8 mouse cellular contexts compared by ENCODE assay signal in genomic region chr11:117780199-117780515, GRCm38 (mm10). TPM values are rescaled to one million over a fixed set of nuclear protein-coding genes. Genes with fewer than 3 reads are reported as not detected.
A peak's percentile ranks its signal among the peaks of the same experiment; 100 is the strongest.
DNase-seq lines count a peak whose midpoint lies in the region; ATAC-seq and TF ChIP-seq lines count a peak whose summit lies in the region.

No protein-coding gene starts in this region.

- DNase-seq in heart, postnatal 25 days (ENCODE audit: low spot score), result no peak
- peak; percentile 26 for DNase-seq in gonadal fat pad, adult 2 months (ENCODE audit: low read depth)
- no peak for DNase-seq in retina, postnatal 1 day
- no peak for DNase-seq in adrenal gland, postnatal 10 days
- no peak for DNase-seq in adrenal gland, postnatal 4 days (ENCODE audit: low spot score in 2 of 2)

- H3K9me3 ChIP-seq in heart, embryonic 11.5 days (replicated peaks; ENCODE audit: control insufficient read depth, low read length), result no peaks in the 10 kb centered on the region
- H3K9me3 ChIP-seq in ES-Bruce4 (replicated peaks; ENCODE audit: control insufficient read depth, insufficient read depth, low read length, poor library complexity, severe bottlenecking), result no peaks in the 10 kb centered on the region

- H3K79me2 ChIP-seq in macrophage (ENCODE audit: inconsistent target), result no peaks in the 10 kb centered on the region

- no peak for TF ChIP-seq POLR2A in ES-Bruce4 (IDR thresholded peaks at IDR 0.05; ENCODE audit: insufficient read depth, low read length)

- 0 out of 2 replicates have a peak, but pooled peaks have one; percentile 0 for ATAC-seq in heart, embryonic 11.5 days (replicated peaks; ENCODE audit: insufficient number of reproducible peaks, low FRiP score, low TSS enrichment)

- H3K4me2 ChIP-seq in heart, embryonic 11.5 days, result peak overlapping the region; percentile 99

- H3K27me3 ChIP-seq in heart, embryonic 11.5 days (ENCODE audit: control insufficient read depth, insufficient read depth, low read length), result peaks cover 17% of the 10 kb centered on the region
- H3K27me3 ChIP-seq in ES-Bruce4 (ENCODE audit: control insufficient read depth, insufficient read depth, low read length, poor library complexity, severe bottlenecking), result no peaks in the 10 kb centered on the region

- H3K27ac ChIP-seq in heart, embryonic 11.5 days (ENCODE audit: low read depth, low read length), result peak overlapping the region; percentile 96
- no peak overlapping the region for H3K27ac ChIP-seq in ES-Bruce4 (ENCODE audit: insufficient read depth, low read length)
- H3K27ac ChIP-seq in macrophage, result peak overlapping the region; percentile 98

- H3K9ac ChIP-seq in heart, embryonic 11.5 days (ENCODE audit: low read depth, low read length), result peak overlapping the region; percentile 74
- H3K9ac ChIP-seq in ES-Bruce4 (ENCODE audit: low read depth, poor library complexity, severe bottlenecking), result peak overlapping the region; percentile 57

- H3K36me3 ChIP-seq in heart, embryonic 11.5 days (ENCODE audit: control insufficient read depth, insufficient read depth, low read length), result peaks cover 11% of the 10 kb centered on the region
- H3K36me3 ChIP-seq in ES-Bruce4 (ENCODE audit: control insufficient read depth, insufficient read depth, low read length, poor library complexity, severe bottlenecking) (no peaks in the 10 kb centered on the region), macrophage (ENCODE audit: inconsistent target) (no peaks in the 10 kb centered on the region; the same call in 1 of the 2 replicates)

- TF ChIP-seq EP300 in ES-Bruce4 (IDR thresholded peaks at IDR 0.05; ENCODE audit: insufficient read depth, low read depth, low read length), result no peak

- intact Hi-C loops in heart, postnatal 25 days (cut with DNase I), result no loop called here

- H3K4me3 ChIP-seq in heart, embryonic 11.5 days (ENCODE audit: low read depth, low read length), result peak overlapping the region; percentile 52
- H3K4me3 ChIP-seq in ES-Bruce4 (ENCODE audit: low read depth, low read length) (peak overlapping the region; percentile 80), macrophage (ENCODE audit: inconsistent target) (peak overlapping the region; percentile 44)

- peaks cover 46% of the 10 kb centered on the region for H3K4me1 ChIP-seq in heart, embryonic 11.5 days (ENCODE audit: control insufficient read depth, insufficient read depth, low read length)
- H3K4me1 ChIP-seq in ES-Bruce4 (ENCODE audit: control insufficient read depth, insufficient read depth, low read length), result peaks cover 4% of the 10 kb centered on the region

- WGBS in heart, embryonic 11.5 days (ENCODE audit: insufficient replicate concordance), result 0% methylated on average over 17 of the region's 17 CpGs
- WGBS in macrophage (ENCODE audit: missing documents), result under 1% methylated on average over 17 of the region's 17 CpGs

- TF ChIP-seq CTCF in ES-Bruce4 (IDR thresholded peaks at IDR 0.05; ENCODE audit: low read depth, low read length), result no peak

RNA-seq across cellular contexts. Expression of gene Tmc8, which starts 1.7 kb away (rescaled TPM):
- polyA plus RNA-seq in heart, embryonic 11.5 days (2014; fragmentation: Nextera tagmentation; extraction: Ambion mirVana), result 4.4 and 4.5 TPM in 2 replicates
- total RNA-seq in heart, postnatal 25 days (2021), result 1 to 10 TPM; 2.9 to 3.4 TPM
- polyA plus RNA-seq in ES-Bruce4 (2011; ENCODE audit: insufficient read depth, insufficient read length, low read depth, missing spikeins) (3.1 and 5.3 TPM in 2 replicates), macrophage (2018) (3.2 to 4.9 TPM (median 4.8 TPM) in 3 replicates)
- 4.9 and 5.8 TPM in 2 replicates for polyA plus RNA-seq in gonadal fat pad, adult 2 months (2012; rRNA removed)
- 10 to 100 TPM in 3 of 26 experiments, 1 to 10 TPM in 21, under 1 TPM in 2; 0.33 to 13.2 (median 2.9) TPM for total RNA-seq in macrophage (2018; cell fraction: chromatin; rRNA removed)
- 1 to 10 TPM in 21 of 26 experiments, under 1 TPM in 5; 0.47 to 7.0 (median 2.4) TPM for total RNA-seq in macrophage (2018; cell fraction: cytosol; rRNA removed)
- 10 to 100 TPM in 3 of 26 experiments, 1 to 10 TPM in 20, under 1 TPM in 3; 0.82 to 13.0 (median 3.1) TPM for total RNA-seq in macrophage (2018; cell fraction: nucleus; rRNA removed)
- total RNA-seq in adrenal gland, postnatal 10 days (2021), result 1 to 10 TPM; 4.8 to 8.3 TPM
- total RNA-seq in adrenal gland, postnatal 4 days (2021), result 1 to 10 TPM; 7.1 to 7.6 TPM

RNA-seq across cellular contexts. Expression of gene Tmc6, which starts 1.8 kb away (rescaled TPM):
- 23.8 and 26.2 TPM in 2 replicates for polyA plus RNA-seq in heart, embryonic 11.5 days (2014; fragmentation: Nextera tagmentation; extraction: Ambion mirVana)
- total RNA-seq in heart, postnatal 25 days (2021), result 10 to 100 TPM; 14.4 to 18.8 TPM
- polyA plus RNA-seq in ES-Bruce4 (2011; ENCODE audit: insufficient read depth, insufficient read length, low read depth, missing spikeins) (12.3 and 16.4 TPM in 2 replicates), macrophage (2018) (11.1 to 22.1 TPM (median 17.9 TPM) in 3 replicates)
- 42.5 and 49.8 TPM in 2 replicates for polyA plus RNA-seq in gonadal fat pad, adult 2 months (2012; rRNA removed)
- total RNA-seq in macrophage (2018; cell fraction: chromatin; rRNA removed), result 10 to 100 TPM in 24 of 26 experiments, 1 to 10 TPM in 2; 8.5 to 80.6 (median 27.5) TPM
- total RNA-seq in macrophage (2018; cell fraction: cytosol; rRNA removed), result 10 to 100 TPM in 14 of 26 experiments, 1 to 10 TPM in 12; 4.6 to 23.6 (median 10.7) TPM
- 10 to 100 TPM in 20 of 26 experiments, 1 to 10 TPM in 6; 8.2 to 54.5 (median 17.3) TPM for total RNA-seq in macrophage (2018; cell fraction: nucleus; rRNA removed)
- total RNA-seq in adrenal gland, postnatal 10 days (2021), result 10 to 100 TPM; 35.5 to 53.2 TPM
- total RNA-seq in adrenal gland, postnatal 4 days (2021), result 10 to 100 TPM; 49.7 to 55.0 TPM

RNA-seq across cellular contexts. Expression of gene 6030468B19Rik, which starts 17.3 kb away (rescaled TPM):
- 3.2 and 3.9 TPM in 2 replicates for polyA plus RNA-seq in heart, embryonic 11.5 days (2014; fragmentation: Nextera tagmentation; extraction: Ambion mirVana)
- not detected for total RNA-seq in heart, postnatal 25 days (2021)
- polyA plus RNA-seq in ES-Bruce4 (2011; ENCODE audit: insufficient read depth, insufficient read length, low read depth, missing spikeins) (not detected in 2 replicates), macrophage (2018) (not detected in 3 replicates)
- polyA plus RNA-seq in gonadal fat pad, adult 2 months (2012; rRNA removed), result not detected in 2 replicates
- not detected for total RNA-seq in macrophage (2018; cell fraction: chromatin; rRNA removed)
- total RNA-seq in macrophage (2018; cell fraction: cytosol; rRNA removed), result not detected
- not detected for total RNA-seq in macrophage (2018; cell fraction: nucleus; rRNA removed)
- under 1 TPM; 0.42 to 0.45 TPM for total RNA-seq in adrenal gland, postnatal 10 days (2021)
- total RNA-seq in adrenal gland, postnatal 4 days (2021), result 1 to 10 TPM in 1 of 2 experiments, under 1 TPM in 1; 0.87 to 1.7 TPM

RNA-seq across cellular contexts. Expression of gene Gm20708, which starts 29.3 kb away (rescaled TPM):
- 0.34 and 0.62 TPM in 2 replicates for polyA plus RNA-seq in heart, embryonic 11.5 days (2014; fragmentation: Nextera tagmentation; extraction: Ambion mirVana)
- 1 to 10 TPM in 1 of 2 experiments, under 1 TPM in 1; 0.36 to 1.2 TPM for total RNA-seq in heart, postnatal 25 days (2021)
- polyA plus RNA-seq in ES-Bruce4 (2011; ENCODE audit: insufficient read depth, insufficient read length, low read depth, missing spikeins), result 1.4 and 2.1 TPM in 2 replicates
- 0.15 TPM in 1 of 2 replicates, not detected in the other for polyA plus RNA-seq in gonadal fat pad, adult 2 months (2012; rRNA removed)
- total RNA-seq in macrophage (2018; cell fraction: chromatin; rRNA removed), result 10 to 100 TPM in 20 of 26 experiments, 1 to 10 TPM in 6; 2.7 to 18.9 (median 12.5) TPM
- 1 to 10 TPM in 15 of 26 experiments, under 1 TPM in 11; 0.44 to 2.5 (median 1.1) TPM for total RNA-seq in macrophage (2018; cell fraction: cytosol; rRNA removed)
- 10 to 100 TPM in 5 of 26 experiments, 1 to 10 TPM in 21; 1.1 to 15.8 (median 6.8) TPM for total RNA-seq in macrophage (2018; cell fraction: nucleus; rRNA removed)
- polyA plus RNA-seq in macrophage (2018), result 0.79 to 1.5 TPM (median 1.5 TPM) in 3 replicates
- under 1 TPM; 0.57 to 0.58 TPM for total RNA-seq in adrenal gland, postnatal 10 days (2021)
- 1 to 10 TPM; 2.1 to 3.0 TPM for total RNA-seq in adrenal gland, postnatal 4 days (2021)

RNA-seq across cellular contexts. Expression of gene Syngr2, which starts 29.3 kb away (rescaled TPM):
- polyA plus RNA-seq in heart, embryonic 11.5 days (2014; fragmentation: Nextera tagmentation; extraction: Ambion mirVana), result 78.7 and 79.2 TPM in 2 replicates
- 100 to 1,000 TPM; 109 to 113 TPM for total RNA-seq in heart, postnatal 25 days (2021)
- polyA plus RNA-seq in ES-Bruce4 (2011; ENCODE audit: insufficient read depth, insufficient read length, low read depth, missing spikeins), result 49.1 and 51.9 TPM in 2 replicates
- polyA plus RNA-seq in gonadal fat pad, adult 2 months (2012; rRNA removed), result 107 and 133 TPM in 2 replicates
- total RNA-seq in macrophage (2018; cell fraction: chromatin; rRNA removed), result 10 to 100 TPM; 31.8 to 86.4 (median 54.3) TPM
- 100 to 1,000 TPM; 120 to 182 (median 142) TPM for total RNA-seq in macrophage (2018; cell fraction: cytosol; rRNA removed)
- 100 to 1,000 TPM in 14 of 26 experiments, 10 to 100 TPM in 12; 59.2 to 135 (median 103) TPM for total RNA-seq in macrophage (2018; cell fraction: nucleus; rRNA removed)
- 138 to 194 TPM (median 167 TPM) in 3 replicates for polyA plus RNA-seq in macrophage (2018)
- total RNA-seq in adrenal gland, postnatal 10 days (2021), result 10 to 100 TPM; 60.2 to 69.5 TPM
- total RNA-seq in adrenal gland, postnatal 4 days (2021), result 10 to 100 TPM; 81.3 to 86.8 TPM
